Comparison of ENCODE assay signal across 10 mouse cellular contexts in genomic region chr10:81412586-81413309, GRCm38 (mm10). TPM values are rescaled to one million over a fixed set of nuclear protein-coding genes. Genes with fewer than 3 reads are reported as not detected.
DNase-seq lines count a peak whose midpoint lies in the region; ATAC-seq and TF ChIP-seq lines count a peak whose summit lies in the region.
"Had no signal": no experiment of that assay in that cellular context is flagged by ENCODE, and none has a peak within 500 bp of the region (broad histone marks: within the 10 kb centered on the region; RNA-seq: fewer than 3 reads in every experiment).

No protein-coding gene starts in this region.

- peak overlapping the region; percentile 37; the same call in 1 of the 2 replicates for H3K9ac ChIP-seq in heart, embryonic 15.5 days
- no peak overlapping the region for H3K9ac ChIP-seq in forebrain, postnatal 0 days
- no peak overlapping the region for H3K9ac ChIP-seq in liver, postnatal 0 days (replicated peaks)

- TF ChIP-seq EP300 in liver, postnatal 0 days (IDR thresholded peaks at IDR 0.05; ENCODE audit: low read depth) = no peak

- H3K36me3 ChIP-seq in heart, embryonic 15.5 days = no peaks in the 10 kb centered on the region
- peaks cover 9% of the 10 kb centered on the region; the same call in 1 of the 2 replicates for H3K36me3 ChIP-seq in forebrain, postnatal 0 days (ENCODE audit: insufficient read depth)
- H3K36me3 ChIP-seq in liver, postnatal 0 days (replicated peaks; ENCODE audit: insufficient read depth, low read length) = no peaks in the 10 kb centered on the region; the same call in 1 of the 2 replicates

- 65% methylated on average over 16 of the region's 16 CpGs for WGBS in heart, embryonic 15.5 days
- WGBS in forebrain, postnatal 0 days = 75% methylated on average over 16 of the region's 16 CpGs
- WGBS in liver, postnatal 0 days (ENCODE audit: insufficient replicate concordance) = 66% methylated on average over 16 of the region's 16 CpGs

- no peak for DNase-seq in heart, adult 9 months (ENCODE audit: low spot score in 2 of 2)
- DNase-seq in forebrain, postnatal 0 days = no peak
- no peak for DNase-seq in liver, postnatal 0 days
- DNase-seq in spleen, adult 18-20 months = no peak

- no peaks in the 10 kb centered on the region for H3K27me3 ChIP-seq in heart, embryonic 15.5 days
- no peaks in the 10 kb centered on the region for H3K27me3 ChIP-seq in forebrain, postnatal 0 days (ENCODE audit: insufficient read depth, low read length)
- peaks cover 4% of the 10 kb centered on the region; the same call in 1 of the 2 replicates for H3K27me3 ChIP-seq in liver, postnatal 0 days (ENCODE audit: insufficient read depth, low read length)
- H3K27me3 ChIP-seq: Patski had no signal

- TF ChIP-seq CTCF in forebrain, postnatal 0 days (IDR thresholded peaks at IDR 0.05; ENCODE audit: low read depth) = no peak
- no peak for TF ChIP-seq CTCF in liver, postnatal 0 days (IDR thresholded peaks at IDR 0.05; ENCODE audit: low read depth)

- H3K4me2 ChIP-seq in heart, embryonic 15.5 days = peak overlapping the region; percentile 49
- H3K4me2 ChIP-seq in forebrain, postnatal 0 days (ENCODE audit: low read depth) = no peak overlapping the region
- no peak overlapping the region for H3K4me2 ChIP-seq in liver, postnatal 0 days (ENCODE audit: low read depth, low read length)

- peaks cover 100% of the 10 kb centered on the region for H3K4me1 ChIP-seq in heart, embryonic 15.5 days (replicated peaks)
- peaks cover 67% of the 10 kb centered on the region for H3K4me1 ChIP-seq in brown adipose tissue, adult 24 weeks (ENCODE audit: control insufficient read depth, insufficient read depth, insufficient read length, low read length)
- peaks cover 19% of the 10 kb centered on the region; the same call in 1 of the 2 replicates for H3K4me1 ChIP-seq in forebrain, postnatal 0 days (ENCODE audit: insufficient read depth)
- peaks cover 81% of the 10 kb centered on the region for H3K4me1 ChIP-seq in liver, postnatal 0 days (ENCODE audit: insufficient read depth)

- no peak overlapping the region for H3K4me3 ChIP-seq in heart, embryonic 15.5 days
- peak overlapping the region; percentile 4; the same call in 1 of the 2 replicates for H3K4me3 ChIP-seq in brown adipose tissue, adult 24 weeks (ENCODE audit: insufficient read depth, low read depth, low read length)
- H3K4me3 ChIP-seq in forebrain, postnatal 0 days (ENCODE audit: low read depth, low read length) = no peak overlapping the region
- H3K4me3 ChIP-seq in liver, postnatal 0 days (ENCODE audit: low read depth, low read length) = no peak overlapping the region
- H3K4me3 ChIP-seq: erythroblast, embryonic 14.5 days had no signal

- peak overlapping the region; percentile 98 for H3K27ac ChIP-seq in heart, embryonic 15.5 days
- peak overlapping the region; percentile 89 for H3K27ac ChIP-seq in brown adipose tissue, adult 24 weeks (replicated peaks; ENCODE audit: low read depth, low read length)
- H3K27ac ChIP-seq in forebrain, postnatal 0 days (ENCODE audit: low read depth, low read length) = peak overlapping the region; percentile 70
- peak overlapping the region; percentile 70 for H3K27ac ChIP-seq in liver, postnatal 0 days (ENCODE audit: low read depth)

- no peaks in the 10 kb centered on the region for H3K9me3 ChIP-seq in heart, embryonic 15.5 days (replicated peaks)
- no peaks in the 10 kb centered on the region for H3K9me3 ChIP-seq in forebrain, postnatal 0 days (ENCODE audit: low read length)
- no peaks in the 10 kb centered on the region for H3K9me3 ChIP-seq in liver, postnatal 0 days (ENCODE audit: low read length)

- no peak for ATAC-seq in heart, embryonic 15.5 days (replicated peaks; ENCODE audit: insufficient number of reproducible peaks, insufficient read depth, low FRiP score, low read depth)
- ATAC-seq in forebrain, postnatal 0 days = no peak
- no peak for ATAC-seq in liver, postnatal 0 days
- no peak for ATAC-seq in erythroid progenitor cell, adult 5-6 weeks (replicated peaks; ENCODE audit: low FRiP score, poor library complexity, severe bottlenecking)
- ATAC-seq in frontal cortex, adult (ENCODE audit: low TSS enrichment) = no peak
- ATAC-seq: Patski had no signal

RNA-seq across cellular contexts. Expression of gene Smim24, which starts 19.9 kb away (rescaled TPM):
- 3.9 and 4.1 TPM in 2 replicates for polyA plus RNA-seq in heart, embryonic 15.5 days (2015; fragmentation: Nextera tagmentation; extraction: Ambion mirVana)
- 1.9 and 5.3 TPM in 2 replicates for polyA plus RNA-seq in brown adipose tissue, adult 24 weeks (2012; ENCODE audit: insufficient read depth, insufficient read length, missing spikeins)
- 0.77 and 1.3 TPM in 2 replicates for total RNA-seq in forebrain, postnatal 0 days (2014; rRNA removed)
- polyA plus RNA-seq in forebrain, postnatal 0 days (2015; fragmentation: Nextera tagmentation; extraction: Ambion mirVana) = 1.7 TPM in 2 replicates
- 1.7 and 2.0 TPM in 2 replicates for polyA plus RNA-seq in liver, postnatal 0 days (2015; fragmentation: Nextera tagmentation; extraction: Ambion mirVana)
- 5.4 and 7.5 TPM in 2 replicates for total RNA-seq in erythroid progenitor cell, adult 5-6 weeks (2015; ENCODE audit: low replicate concordance)
- 4.2 TPM in 1 of 2 replicates, not detected in the other for total RNA-seq in erythroid progenitor cell, adult 5-6 weeks (2017; ENCODE audit: low replicate concordance)
- polyA plus RNA-seq: erythroblast, embryonic 14.5 days had no signal

RNA-seq across cellular contexts. Expression of gene Gm48552, which starts 23.9 kb away (rescaled TPM):
- 0.84 and 0.91 TPM in 2 replicates for polyA plus RNA-seq in heart, embryonic 15.5 days (2015; fragmentation: Nextera tagmentation; extraction: Ambion mirVana)
- not detected in 2 replicates for polyA plus RNA-seq in brown adipose tissue, adult 24 weeks (2012; ENCODE audit: insufficient read depth, insufficient read length, missing spikeins)
- total RNA-seq in forebrain, postnatal 0 days (2014; rRNA removed) = 5.8 and 16.6 TPM in 2 replicates
- polyA plus RNA-seq in forebrain, postnatal 0 days (2015; fragmentation: Nextera tagmentation; extraction: Ambion mirVana) = 1.9 and 3.7 TPM in 2 replicates
- not detected in 2 replicates for polyA plus RNA-seq in liver, postnatal 0 days (2015; fragmentation: Nextera tagmentation; extraction: Ambion mirVana)
- total RNA-seq in erythroid progenitor cell, adult 5-6 weeks (2015; ENCODE audit: low replicate concordance) = not detected in 2 replicates
- total RNA-seq in erythroid progenitor cell, adult 5-6 weeks (2017; ENCODE audit: low replicate concordance) = not detected in 2 replicates

RNA-seq across cellular contexts. Expression of gene Gm48551, which starts 28.5 kb away (rescaled TPM):
- 2.2 and 2.3 TPM in 2 replicates for polyA plus RNA-seq in heart, embryonic 15.5 days (2015; fragmentation: Nextera tagmentation; extraction: Ambion mirVana)
- 2.4 TPM in 1 of 2 replicates, not detected in the other for polyA plus RNA-seq in brown adipose tissue, adult 24 weeks (2012; ENCODE audit: insufficient read depth, insufficient read length, missing spikeins)
- 2.5 and 3.3 TPM in 2 replicates for total RNA-seq in forebrain, postnatal 0 days (2014; rRNA removed)
- 5.0 and 7.3 TPM in 2 replicates for polyA plus RNA-seq in forebrain, postnatal 0 days (2015; fragmentation: Nextera tagmentation; extraction: Ambion mirVana)
- 0.40 and 0.70 TPM in 2 replicates for polyA plus RNA-seq in liver, postnatal 0 days (2015; fragmentation: Nextera tagmentation; extraction: Ambion mirVana)
- total RNA-seq in erythroid progenitor cell, adult 5-6 weeks (2015; ENCODE audit: low replicate concordance) = 2.1 and 4.3 TPM in 2 replicates
- total RNA-seq in erythroid progenitor cell, adult 5-6 weeks (2017; ENCODE audit: low replicate concordance) = not detected in 2 replicates

RNA-seq across cellular contexts. Expression of gene Dohh, which starts 28.5 kb away (rescaled TPM):
- polyA plus RNA-seq in heart, embryonic 15.5 days (2015; fragmentation: Nextera tagmentation; extraction: Ambion mirVana) = 65.2 and 79.9 TPM in 2 replicates
- polyA plus RNA-seq in brown adipose tissue, adult 24 weeks (2012; ENCODE audit: insufficient read depth, insufficient read length, missing spikeins) = 25.1 and 35.9 TPM in 2 replicates
- 126 and 139 TPM in 2 replicates for total RNA-seq in forebrain, postnatal 0 days (2014; rRNA removed)
- polyA plus RNA-seq in forebrain, postnatal 0 days (2015; fragmentation: Nextera tagmentation; extraction: Ambion mirVana) = 111 and 125 TPM in 2 replicates
- polyA plus RNA-seq in liver, postnatal 0 days (2015; fragmentation: Nextera tagmentation; extraction: Ambion mirVana) = 39.3 and 42.1 TPM in 2 replicates
- total RNA-seq in erythroid progenitor cell, adult 5-6 weeks (2015; ENCODE audit: low replicate concordance) = 8.8 TPM in 1 of 2 replicates, not detected in the other
- 4.0 and 17.2 TPM in 2 replicates for total RNA-seq in erythroid progenitor cell, adult 5-6 weeks (2017; ENCODE audit: low replicate concordance)

RNA-seq across cellular contexts. Expression of gene Fzr1, which starts 34.4 kb away (rescaled TPM):
- 66.5 and 84.1 TPM in 2 replicates for polyA plus RNA-seq in heart, embryonic 15.5 days (2015; fragmentation: Nextera tagmentation; extraction: Ambion mirVana)
- polyA plus RNA-seq in brown adipose tissue, adult 24 weeks (2012; ENCODE audit: insufficient read depth, insufficient read length, missing spikeins) = 9.3 and 10.3 TPM in 2 replicates
- total RNA-seq in forebrain, postnatal 0 days (2014; rRNA removed) = 60.2 and 67.2 TPM in 2 replicates
- polyA plus RNA-seq in forebrain, postnatal 0 days (2015; fragmentation: Nextera tagmentation; extraction: Ambion mirVana) = 128 and 132 TPM in 2 replicates
- polyA plus RNA-seq in liver, postnatal 0 days (2015; fragmentation: Nextera tagmentation; extraction: Ambion mirVana) = 69.7 and 74.6 TPM in 2 replicates
- 235 and 246 TPM in 2 replicates for total RNA-seq in erythroid progenitor cell, adult 5-6 weeks (2015; ENCODE audit: low replicate concordance)
- 247 and 266 TPM in 2 replicates for total RNA-seq in erythroid progenitor cell, adult 5-6 weeks (2017; ENCODE audit: low replicate concordance)
